Mouse (Mus musculus) small intestine, adult 2 months (tissue): ENCODE results near the gene Kcnd3.

Experiments
- CTCF ChIP-seq: fragments of 200-500 bp; IDR thresholded peaks from 2 replicates; pipeline ENCODE4 v1.5.1; 2012; ENCODE audit warnings: low read depth, mild to moderate bottlenecking, control low read depth, inconsistent platforms, low read length, moderate library complexity, mixed read lengths; ENCODE audit not compliant: insufficient replicate concordance, insufficient read length; ENCODE audit errors: extremely low read depth
- POLR2A ChIP-seq: fragments of 200-500 bp; IDR thresholded peaks from 2 replicates; pipeline ENCODE4 v1.6.1; 2012; ENCODE audit warnings: low read depth, mild to moderate bottlenecking, control low read depth, inconsistent platforms, low read length, moderate library complexity

GRCm38 (mm10) chr3:105509321-105509720 lies 57.2 kb downstream of the Kcnd3 start:
- no peak for TF ChIP-seq CTCF
- TF ChIP-seq POLR2A = no peak
